Mouse (Mus musculus) left cerebral cortex, adult 2 months (tissue): Measurements from ENCODE around the gene Ptprn. TPM values are rescaled to one million over a fixed set of nuclear protein-coding genes. Genes with fewer than 3 reads are reported as not detected.
A peak's percentile ranks its signal among the peaks of the same experiment; 100 is the strongest.

Source experiments
- DNase-seq, 2 experiments: peaks; one replicate each; pipeline ENCODE4 v3.0.0; 2021 to 2022; ENCODE audit warnings: low spot score in 2 of 2, mixed read lengths in 1 of 2; ENCODE audit errors: extremely low spot score in 1 of 2
- H3K27ac ChIP-seq: fragments of 200-600 bp; 2 replicates; pipeline ENCODE4 v1.8.1; 2022
- H3K4me3 ChIP-seq: fragments of 200-600 bp; 2 replicates; pipeline ENCODE4 v1.8.1; 2022
- CTCF ChIP-seq: fragments of 200-600 bp; IDR thresholded peaks from 2 replicates; pipeline ENCODE4 v1.8.1; 2022; ENCODE audit warnings: antibody characterized with exemption, mild to moderate bottlenecking, moderate library complexity
- intact Hi-C: fragments of 180-260 bp; cut with DNase I; formaldehyde crosslinking; loops from one replicate; pipeline ENCODE4 v1.15.1; 2025
- microRNA-seq, 2 experiments: library from miRNA; unstranded; fragments of <30 nt; microRNA quantifications; one replicate each; pipeline ENCODE4 v1.2.0; 2021
- total RNA-seq, 2 experiments: library from RNA; stranded (reverse); gene quantifications; 2 replicates each; pipeline ENCODE4 v1.2.3; 2021

The Ptprn gene
- total RNA-seq, 2 experiments from 2014 or later, result 507 to 550 TPM

DNA sequence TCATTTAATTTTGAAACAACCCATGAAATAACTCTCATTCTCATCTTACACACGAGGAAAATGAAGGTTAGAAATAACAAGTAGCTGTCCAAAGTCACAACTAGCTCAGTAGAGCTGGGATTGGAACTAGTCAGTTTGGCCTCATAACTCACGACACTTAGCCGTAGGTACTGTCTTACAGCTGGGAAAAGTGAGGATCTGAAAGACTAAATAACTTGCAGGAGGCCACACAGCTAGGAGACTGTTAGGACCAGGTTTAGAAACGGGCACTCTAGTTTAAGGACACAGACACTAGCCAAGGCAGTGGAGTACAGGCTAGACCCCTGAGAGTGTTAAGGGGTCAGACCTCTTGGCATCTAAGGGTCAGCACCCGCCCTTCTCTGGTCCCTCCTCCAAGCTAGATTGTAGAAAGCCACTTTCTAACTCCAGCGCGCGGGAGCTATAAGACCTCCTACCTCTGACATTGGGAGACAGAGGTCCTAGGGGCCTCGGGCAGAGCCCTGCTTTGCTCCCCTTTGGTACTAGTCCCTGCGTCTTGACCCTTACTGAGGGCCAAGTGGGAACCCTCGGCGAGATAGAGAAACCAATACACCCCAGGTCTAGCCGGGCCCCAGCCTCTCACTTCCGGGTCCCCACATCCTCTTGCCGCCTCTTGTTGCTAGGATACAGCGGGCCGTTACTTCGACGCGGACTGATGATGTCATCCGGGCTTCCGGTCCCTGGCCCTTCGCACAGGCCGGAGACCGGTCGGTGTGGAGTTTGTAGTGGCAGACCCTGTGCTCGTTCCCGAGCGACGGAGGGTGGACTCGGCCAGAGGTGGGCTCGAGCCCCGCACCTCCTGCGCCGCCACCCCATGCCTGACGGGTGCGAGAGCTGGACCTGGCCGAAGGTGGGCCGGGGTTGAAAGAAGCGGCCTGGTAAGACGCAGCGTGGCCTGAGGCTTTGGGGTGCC is 53.9 kb downstream of the Ptprn start, which contains the start of the genes Glb1l and Stk16:
Gene Glb1l, minus strand, starts transcription at position 678 of the 952 bp plus-strand sequence.
Gene Stk16, plus strand, starts transcription at position 703 of the 952 bp plus-strand sequence.
- H3K27ac ChIP-seq, result peak within 1 kb of the TSS; percentile 88

DNA sequence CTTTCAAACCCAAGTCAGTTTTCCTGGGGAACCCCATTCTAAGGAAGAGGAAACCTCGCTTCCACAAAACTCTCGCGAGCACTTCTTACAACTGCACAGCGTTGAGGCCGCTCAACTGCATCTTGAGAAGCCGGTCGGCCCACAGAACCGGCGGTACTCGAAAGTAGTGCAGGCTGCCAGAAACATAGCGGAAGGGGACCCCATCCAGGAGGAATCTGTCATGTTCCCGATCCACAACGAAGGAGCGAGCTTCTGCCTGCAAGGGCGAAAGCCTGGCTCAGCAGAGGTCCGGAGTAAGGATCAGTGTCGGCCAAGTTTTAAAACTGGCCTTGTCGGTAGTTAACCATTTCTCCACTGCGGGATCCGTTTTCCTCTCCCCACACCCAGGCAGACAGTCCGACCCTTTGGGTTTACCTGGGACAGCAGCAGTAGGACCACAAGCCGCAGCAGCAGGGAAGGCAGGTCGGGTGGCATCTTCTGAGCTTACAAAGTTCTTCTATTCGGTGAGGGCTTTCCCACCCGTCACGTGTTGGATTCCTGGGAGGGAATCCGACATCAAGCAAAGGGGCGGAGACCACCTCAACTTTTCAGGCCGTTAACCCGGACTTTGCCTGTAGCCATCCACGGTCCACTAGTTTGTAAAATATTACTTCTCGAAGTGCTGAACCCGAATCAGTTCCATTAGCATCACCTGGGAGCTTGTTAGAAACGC is 55.2 kb downstream of the Ptprn start:
- Histone ChIP-seq H3K4me3 (peak overlapping the region; percentile 33), H3K27ac (no peak overlapping the region)
- no peak; the same call in 1 of the 2 replicates for TF ChIP-seq CTCF
- intact Hi-C loops, result no loop called here
- DNase-seq, result no peak

More for the DNA sequence above, 53.9 kb downstream of the Ptprn start, which contains the start of the genes Glb1l and Stk16:
- no peak for TF ChIP-seq CTCF
- peak; percentile 95 to 96 for DNase-seq
- intact Hi-C loops, result no loop called here
- peak within 1 kb of the TSS; percentile 95 for H3K4me3 ChIP-seq

DNA sequence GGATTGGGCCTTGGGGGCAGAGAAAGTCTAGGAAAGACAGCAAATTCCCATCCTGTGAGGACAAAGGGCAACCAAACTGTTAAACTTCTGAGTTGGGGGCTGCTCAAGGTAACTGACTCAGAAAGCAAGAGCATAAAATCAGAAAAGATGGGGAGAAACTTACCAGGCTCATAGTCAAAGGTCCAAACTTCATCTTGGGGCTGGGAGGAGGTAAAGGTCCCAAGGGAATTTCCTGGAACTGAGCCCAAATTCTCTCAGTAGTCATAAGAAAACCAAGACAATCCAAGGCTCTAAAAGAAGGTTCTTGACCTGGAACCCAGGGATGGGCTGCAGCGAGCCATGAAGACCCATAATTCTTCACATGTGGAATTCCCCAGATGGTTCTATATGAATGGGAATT is 63.1 kb downstream of the Ptprn start:
- intact Hi-C loops, result no loop called here
- Histone ChIP-seq H3K4me3 (no peak overlapping the region), H3K27ac (no peak overlapping the region)
- no peak for TF ChIP-seq CTCF
- DNase-seq, result no peak

Small RNAs within 50 kb of the gene (microRNA-seq; reads per million reads assigned to microRNA genes)
- gene Gm27943, result 0 reads per million in 2 experiments

Other genes with a start within 250 kb of the Ptprn start
- gene Nhej1, start 139.3 kb downstream of the Ptprn start, total RNA-seq, result 1 to 10 TPM; 2.4 to 3.3 TPM
- 1 to 10 TPM; 2.7 to 3.3 TPM for gene Slc23a3, start 130.6 kb downstream of the Ptprn start, total RNA-seq
- gene Cnppd1, start 121.8 kb downstream of the Ptprn start, total RNA-seq, result 10 to 100 TPM; 32.5 to 36.0 TPM
- gene Retreg2, start 121.7 kb downstream of the Ptprn start, total RNA-seq, result 100 to 1,000 TPM; 199 to 200 TPM
- 10 to 100 TPM; 27.6 to 28.9 TPM for gene Zfand2b, start 95.9 kb downstream of the Ptprn start, total RNA-seq
- gene Abcb6, start 84.1 kb downstream of the Ptprn start, total RNA-seq, result 10 to 100 TPM; 24.9 to 25.4 TPM
- gene Ankzf1, start 72.4 kb downstream of the Ptprn start, total RNA-seq, result 10 to 100 TPM; 25.7 to 30.7 TPM
- 100 to 1,000 TPM; 131 to 132 TPM for gene Atg9a, start 72.3 kb downstream of the Ptprn start, total RNA-seq
- 10 to 100 TPM; 12.7 to 15.6 TPM for gene Glb1l, start 53.7 kb downstream of the Ptprn start, total RNA-seq
- gene Stk16, start 53.7 kb downstream of the Ptprn start, total RNA-seq, result 10 to 100 TPM; 85.6 to 86.0 TPM
- 100 to 1,000 TPM; 594 to 616 TPM for gene Tuba4a, start 44.6 kb downstream of the Ptprn start, total RNA-seq
- not detected for gene A630095N17Rik, start 32.4 kb downstream of the Ptprn start, total RNA-seq
- gene Dnajb2, start 28.1 kb downstream of the Ptprn start, total RNA-seq, result 100 to 1,000 TPM in 1 of 2 experiments, 10 to 100 TPM in 1; 93.6 to 102 TPM
- 100 to 1,000 TPM; 144 to 184 TPM for gene Resp18, start 13.9 kb upstream of the Ptprn start, total RNA-seq
- 10 to 100 TPM; 49.4 to 53.0 TPM for gene Dnpep, start 53.5 kb upstream of the Ptprn start, total RNA-seq
- 1 to 10 TPM in 1 of 2 experiments, under 1 TPM in 1; 0.77 to 1.7 TPM for gene Des, start 95.8 kb upstream of the Ptprn start, total RNA-seq
- 100 to 1,000 TPM; 199 to 215 TPM for gene Speg, start 110.8 kb upstream of the Ptprn start, total RNA-seq
- 10 to 100 TPM; 65.0 to 69.4 TPM for gene Gmppa, start 171.4 kb upstream of the Ptprn start, total RNA-seq
- gene Asic4, start 185.9 kb upstream of the Ptprn start, total RNA-seq, result 10 to 100 TPM in 1 of 2 experiments, 1 to 10 TPM in 1; 8.7 to 13.2 TPM
- gene Chpf, start 214.8 kb upstream of the Ptprn start, total RNA-seq, result 10 to 100 TPM; 80.5 to 87.3 TPM
- gene Tmem198, start 215.0 kb upstream of the Ptprn start, total RNA-seq, result 100 to 1,000 TPM; 110 to 112 TPM
- gene Obsl1, start 241.9 kb upstream of the Ptprn start, total RNA-seq, result 10 to 100 TPM; 29.3 to 29.8 TPM
- gene Inha, start 242.6 kb upstream of the Ptprn start, total RNA-seq, result 10 to 100 TPM; 24.8 to 30.1 TPM